ENCODE assay signal across 15 mouse cellular contexts in genomic region chr6:67104205-67104604, GRCm38 (mm10).
"Had no signal": no experiment of that assay in that cellular context is flagged by ENCODE, and none has a peak within 500 bp of the region (broad histone marks: within the 10 kb centered on the region; RNA-seq: fewer than 3 reads in every experiment).

No protein-coding gene starts in this region.

- H3K27ac ChIP-seq: kidney, postnatal 0 days; limb, embryonic 13.5 days; liver, embryonic 14.5 days; midbrain, embryonic 12.5 days; neural tube, embryonic 13.5 days; stomach, postnatal 0 days had no signal

- H3K4me3 ChIP-seq: limb, embryonic 13.5 days; midbrain, embryonic 12.5 days; neural tube, embryonic 13.5 days had no signal

- DNase-seq: kidney, adult 11 months; kidney, adult 9 months; kidney, postnatal 36 days; left cerebral cortex, postnatal 4 days; lung, adult 18-20 months; retina, postnatal 1 day; right cerebral cortex, postnatal 14 days; thymus, adult 18-20 months; thymus, postnatal 14 days had no signal

- H3K4me1 ChIP-seq: midbrain, embryonic 12.5 days; neural tube, embryonic 13.5 days had no signal
